Mouse (Mus musculus) gastrocnemius, postnatal 14 days (tissue): Measurements from ENCODE around the gene Psmd5. TPM values are rescaled to one million over a fixed set of nuclear protein-coding genes. Genes with fewer than 3 reads are reported as not detected.

Source experiments
- DNase-seq: peaks from one replicate; pipeline ENCODE4 v3.0.0; 2021; ENCODE audit warnings: mixed read lengths
- intact Hi-C: fragments of 180-260 bp; cut with DNase I; formaldehyde crosslinking; loops from one replicate; pipeline ENCODE4 v1.15.1; 2025; ENCODE audit warnings: low total_unique reads
- total RNA-seq, 2 experiments: library from RNA; stranded (reverse); gene quantifications; 2 replicates each; pipeline ENCODE4 v1.2.3; 2021

The Psmd5 gene
- total RNA-seq, 2 experiments from 2014 or later = 13.5 to 13.8 TPM

- no peak for DNase-seq
- intact Hi-C loops = no loop called here
Measured at GRCm38 (mm10) chr2:34800371-34800770, 74.4 kb downstream of the Psmd5 start.

Other genes starting within 250 kb of the Psmd5 start
- gene Gapvd1, start 119.7 kb downstream of the Psmd5 start, total RNA-seq = 10 to 100 TPM; 32.2 to 34.6 TPM
- gene Hspa5, start 103.0 kb downstream of the Psmd5 start, total RNA-seq = 100 to 1,000 TPM; 175 to 207 TPM
- gene Rabepk, start 75.1 kb downstream of the Psmd5 start, total RNA-seq = 10 to 100 TPM in 1 of 2 experiments, 1 to 10 TPM in 1; 7.9 to 10.1 TPM
- 10 to 100 TPM; 43.5 to 48.3 TPM for gene Fbxw2, start 48.7 kb downstream of the Psmd5 start, total RNA-seq
- gene Gm34653, start 42.0 kb downstream of the Psmd5 start, total RNA-seq = under 1 TPM; 0.12 to 0.18 TPM
- under 1 TPM; 0.29 to 0.49 TPM for gene Cutal, start 572 bp downstream of the Psmd5 start, total RNA-seq
- gene Phf19, start 39.1 kb upstream of the Psmd5 start, total RNA-seq = 1 to 10 TPM; 1.7 to 2.1 TPM
- 1 to 10 TPM; 1.0 to 1.7 TPM for gene Traf1, start 86.8 kb upstream of the Psmd5 start, total RNA-seq
- not detected for gene Hc, start 186.5 kb upstream of the Psmd5 start, total RNA-seq
- gene AI182371, start 226.6 kb upstream of the Psmd5 start, total RNA-seq = under 1 TPM; 0.14 to 0.29 TPM
- 1 to 10 TPM; 6.4 TPM for gene Cntrl, start 234.5 kb upstream of the Psmd5 start, total RNA-seq